Mouse (Mus musculus) 416B (cell line): ENCODE measurements around the gene Raf1.
A peak's percentile ranks its signal among the peaks of the same experiment; 100 is the strongest.
"Not testable (repeated sequence)": the region's sequence is repeated elsewhere in the genome, so short reads cannot be mapped to it uniquely, and the experiment has no call there.

Experiments used
- DNase-seq: peaks from one replicate; pipeline ENCODE4 v3.0.0; 2011; ENCODE audit warnings: low read depth

The Raf1 gene

GRCm38 (mm10) chr6:115681066-115681465, 4.6 kb upstream of the Raf1 start:
- no peak for DNase-seq

GRCm38 (mm10) chr6:115678012-115678411, 1.6 kb upstream of the Raf1 start:
- DNase-seq, result no peak

GRCm38 (mm10) chr6:115677441-115677840, 1.0 kb upstream of the Raf1 start:
- no peak for DNase-seq

- DNase-seq, result peak; percentile 59
Observed at GRCm38 (mm10) chr6:115675508-115676336, 713 bp downstream of the Raf1 start.

- DNase-seq, result no peak
Observed at GRCm38 (mm10) chr6:115675166-115675507, 1.3 kb downstream of the Raf1 start.

- DNase-seq, result no peak
Observed at GRCm38 (mm10) chr6:115674316-115674715, 2.1 kb downstream of the Raf1 start.

- DNase-seq, result no peak
Observed at GRCm38 (mm10) chr6:115672700-115673099, 3.7 kb downstream of the Raf1 start.

GRCm38 (mm10) chr6:115666641-115667040, 9.8 kb downstream of the Raf1 start:
- peak; percentile 97 for DNase-seq

GRCm38 (mm10) chr6:115664268-115664667, 12.2 kb downstream of the Raf1 start:
- DNase-seq, result no peak

GRCm38 (mm10) chr6:115658802-115659201, 17.6 kb downstream of the Raf1 start:
- DNase-seq, result peak; percentile 46

- DNase-seq, result peak; percentile 82
Observed at GRCm38 (mm10) chr6:115653939-115654338, 22.5 kb downstream of the Raf1 start.

- no peak for DNase-seq
Observed at GRCm38 (mm10) chr6:115651719-115652118, 24.7 kb downstream of the Raf1 start.

GRCm38 (mm10) chr6:115650476-115651427, 25.7 kb downstream of the Raf1 start:
- DNase-seq, result peak; percentile 59

- DNase-seq, result peak; percentile 39
Observed at GRCm38 (mm10) chr6:115649792-115650365, 26.6 kb downstream of the Raf1 start.

GRCm38 (mm10) chr6:115643315-115643714, 33.1 kb downstream of the Raf1 start:
- DNase-seq, result no peak

GRCm38 (mm10) chr6:115638188-115638587, 38.2 kb downstream of the Raf1 start:
- not testable (repeated sequence) for DNase-seq

GRCm38 (mm10) chr6:115634015-115634414, 42.4 kb downstream of the Raf1 start:
- peak; percentile 72 for DNase-seq

- no peak for DNase-seq
Observed at GRCm38 (mm10) chr6:115631056-115631795, 45.2 kb downstream of the Raf1 start.

GRCm38 (mm10) chr6:115626121-115626520, 50.3 kb downstream of the Raf1 start:
- no peak for DNase-seq

GRCm38 (mm10) chr6:115620942-115621341, 55.5 kb downstream of the Raf1 start:
- DNase-seq, result peak; percentile 53

- DNase-seq, result peak; percentile 83
Observed at GRCm38 (mm10) chr6:115619818-115620217, 56.6 kb downstream of the Raf1 start.

GRCm38 (mm10) chr6:115615983-115616382, 60.5 kb downstream of the Raf1 start:
- no peak for DNase-seq
